ENCODE assay signal across 20 mouse cellular contexts in genomic region chr10:6298682-6299081, GRCm38 (mm10).
DNase-seq lines count a peak whose midpoint lies in the region; ATAC-seq lines count a peak whose summit lies in the region.
"Had no signal": no experiment of that assay in that cellular context is flagged by ENCODE, and none has a peak within 500 bp of the region (broad histone marks: within the 10 kb centered on the region; RNA-seq: fewer than 3 reads in every experiment).

No protein-coding gene starts in this region.

- no peak overlapping the region for H3K4me2 ChIP-seq in forebrain, embryonic 14.5 days (ENCODE audit: low read length)
- H3K4me2 ChIP-seq in forebrain, embryonic 12.5 days = no peak overlapping the region
- H3K4me2 ChIP-seq: heart, embryonic 13.5 days; hindbrain, embryonic 14.5 days; lung, embryonic 15.5 days had no signal

- peak; percentile 19 for DNase-seq in forebrain, embryonic 14.5 days (ENCODE audit: low spot score)
- DNase-seq in cerebellum, adult 11 months = peak; percentile 10
- DNase-seq in cerebellum, postnatal 10 days = peak; percentile 23 to 35
- peak; percentile 3 to 54 for DNase-seq in layer of hippocampus, postnatal 14 days (ENCODE audit: low spot score in 2 of 2)
- DNase-seq in urinary bladder, postnatal 10 days (ENCODE audit: low spot score) = no peak
- no peak for DNase-seq in gastrocnemius, adult 18-20 months (ENCODE audit: low spot score)
- DNase-seq: adrenal gland, postnatal 25 days; heart, adult 18-20 months; heart, postnatal 36 days; kidney, adult 8-10 months; kidney, postnatal 14 days; lung, postnatal 4 days had no signal

- 0 out of 2 replicates have a peak, but pooled peaks have one; percentile 34 for ATAC-seq in forebrain, embryonic 14.5 days
- ATAC-seq in forebrain, embryonic 12.5 days (ENCODE audit: low FRiP score) = no peak
- ATAC-seq: activated CD4-positive, CD25-positive, alpha-beta regulatory T cell, adult 4 months had no signal

- no peak overlapping the region for H3K4me3 ChIP-seq in forebrain, embryonic 14.5 days (ENCODE audit: low read depth, low read length)
- no peak overlapping the region for H3K4me3 ChIP-seq in forebrain, embryonic 12.5 days (replicated peaks)
- H3K4me3 ChIP-seq: heart, embryonic 13.5 days; lung, embryonic 15.5 days; midbrain, embryonic 10.5 days had no signal

- H3K9me3 ChIP-seq in forebrain, embryonic 14.5 days (replicated peaks; ENCODE audit: control insufficient read depth, low read length) = no peaks in the 10 kb centered on the region
- no peaks in the 10 kb centered on the region for H3K9me3 ChIP-seq in forebrain, embryonic 12.5 days
- H3K9me3 ChIP-seq: G1E; heart, embryonic 13.5 days; lung, embryonic 15.5 days; midbrain, embryonic 10.5 days had no signal

- 52% methylated on average over 2 of the region's 2 CpGs for WGBS in forebrain, embryonic 14.5 days
- WGBS in forebrain, embryonic 12.5 days = 64% methylated on average over 2 of the region's 2 CpGs

- H3K27ac ChIP-seq in forebrain, embryonic 14.5 days (ENCODE audit: low read depth, low read length) = no peak overlapping the region
- no peak overlapping the region for H3K27ac ChIP-seq in forebrain, embryonic 12.5 days
- H3K27ac ChIP-seq: heart, embryonic 13.5 days; hindbrain, embryonic 14.5 days; liver, embryonic 14.5 days; lung, embryonic 15.5 days; midbrain, embryonic 10.5 days had no signal

- H3K36me3 ChIP-seq in forebrain, embryonic 14.5 days (ENCODE audit: control insufficient read depth, insufficient read depth, low read length) = no peaks in the 10 kb centered on the region
- no peaks in the 10 kb centered on the region for H3K36me3 ChIP-seq in forebrain, embryonic 12.5 days (replicated peaks)
- H3K36me3 ChIP-seq: G1E; heart, embryonic 13.5 days; lung, embryonic 15.5 days; midbrain, embryonic 10.5 days had no signal

- no peak overlapping the region for H3K9ac ChIP-seq in forebrain, embryonic 14.5 days (ENCODE audit: low read length)
- no peak overlapping the region for H3K9ac ChIP-seq in forebrain, embryonic 12.5 days
- H3K9ac ChIP-seq: heart, embryonic 13.5 days; hindbrain, embryonic 14.5 days; liver, embryonic 14.5 days; lung, embryonic 15.5 days had no signal

- no peaks in the 10 kb centered on the region for H3K27me3 ChIP-seq in forebrain, embryonic 14.5 days (replicated peaks; ENCODE audit: control insufficient read depth, insufficient read depth, low read length)
- no peaks in the 10 kb centered on the region for H3K27me3 ChIP-seq in forebrain, embryonic 12.5 days
- H3K27me3 ChIP-seq: heart, embryonic 13.5 days; lung, embryonic 15.5 days had no signal

- H3K4me1 ChIP-seq in forebrain, embryonic 14.5 days (ENCODE audit: control insufficient read depth, insufficient read depth, low read length) = no peaks in the 10 kb centered on the region
- no peaks in the 10 kb centered on the region for H3K4me1 ChIP-seq in forebrain, embryonic 12.5 days
- H3K4me1 ChIP-seq: heart, embryonic 13.5 days; lung, embryonic 15.5 days; midbrain, embryonic 10.5 days had no signal

Comparison
In these comparisons a context has a peak if more than half of its experiments do, and no peak if none do; other contexts are left out.
1. DNase-seq: peak in forebrain, embryonic 14.5 days (single experiment), cerebellum, adult 11 months (single experiment), cerebellum, postnatal 10 days (2 of 2) and layer of hippocampus, postnatal 14 days (2 of 2); none in urinary bladder, postnatal 10 days (single experiment) and gastrocnemius, adult 18-20 months (single experiment).